Mouse (Mus musculus) C2C12 (cell line): ENCODE results near the gene Armc10.

Experiments
- CEBPB ChIP-seq: IDR thresholded peaks from one replicate; pipeline ENCODE4 v1.6.1; 2011; ENCODE audit warnings: low read depth, mild to moderate bottlenecking, control low read depth, moderate library complexity
- CTCF ChIP-seq: IDR thresholded peaks from one replicate; pipeline ENCODE4 v1.5.1; 2011; ENCODE audit not compliant: control insufficient read depth, insufficient read depth, insufficient read length
- FOSL1 ChIP-seq: IDR thresholded peaks from one replicate; pipeline ENCODE4 v1.8.0; 2011; ENCODE audit warnings: mild to moderate bottlenecking, low read length; ENCODE audit not compliant: poor library complexity, insufficient read depth, severe bottlenecking
- MAX ChIP-seq: IDR thresholded peaks from one replicate; pipeline ENCODE4 v1.6.1; 2011; ENCODE audit warnings: mild to moderate bottlenecking, control low read depth
- MYOD1 ChIP-seq: IDR thresholded peaks from one replicate; pipeline ENCODE4 v1.6.1; 2011; ENCODE audit warnings: low read depth; ENCODE audit not compliant: control insufficient read depth, insufficient read length
- MYOG ChIP-seq: IDR thresholded peaks from one replicate; pipeline ENCODE4 v1.6.1; 2011; ENCODE audit not compliant: control insufficient read depth, insufficient read length; ENCODE audit errors: extremely low read depth
- USF1 ChIP-seq: IDR thresholded peaks from one replicate; pipeline ENCODE4 v1.6.1; 2011; ENCODE audit warnings: low read depth, mild to moderate bottlenecking, control low read depth, moderate library complexity

- TF ChIP-seq MAX (no peak), CTCF (peak; percentile 31), MYOD1 (no peak), MYOG (no peak), CEBPB (no peak), USF1 (no peak), FOSL1 (no peak)
Observed at GRCm38 (mm10) chr5:21658623-21659395, 13.2 kb downstream of the Armc10 start.
